Mouse (Mus musculus): ENCODE measurements around the gene Phc2. TPM values are rescaled to one million over a fixed set of nuclear protein-coding genes. Genes with fewer than 3 reads are reported as not detected.

Phc2 gene
- polyA plus RNA-seq, 1 experiment from 2014 or later: 55.1 TPM

GRCm38 (mm10) chr4:128637250-128637649 is 17.3 kb upstream of the Phc2 start:
- Histone ChIP-seq H3K4me3 (ENCODE audit: low read depth, low read length) (no peak overlapping the region), H3K36me3 (ENCODE audit: control insufficient read depth, insufficient read depth, low read length) (no peaks in the 10 kb centered on the region), H3K27ac (replicated peaks; ENCODE audit: low read depth, low read length) (no peak overlapping the region; the same call in 1 of the 2 replicates), H3K9ac (ENCODE audit: low read depth, low read length) (no peak overlapping the region), H3K4me1 (ENCODE audit: control insufficient read depth, insufficient read depth, low read length) (peaks cover 21% of the 10 kb centered on the region), H3K9me3 (ENCODE audit: control insufficient read depth, low read length) (no peaks in the 10 kb centered on the region), H3K4me2 (ENCODE audit: low read depth, low read length) (no peak overlapping the region), H3K27me3 (replicated peaks; ENCODE audit: control insufficient read depth, insufficient read depth, low read length) (no peaks in the 10 kb centered on the region)
- WGBS: 37% methylated on average over 11 of the region's 11 CpGs
- DNase-seq (ENCODE audit: low spot score): peak; percentile 68
- ATAC-seq (ENCODE audit: low read depth): peak; percentile 59; the same call in 1 of the 2 replicates

- no peaks in the 10 kb centered on the region for H3K36me3 ChIP-seq (ENCODE audit: control insufficient read depth, insufficient read depth, low read length)
- no peaks in the 10 kb centered on the region for H3K9me3 ChIP-seq (ENCODE audit: control insufficient read depth, low read length)
- H3K27ac ChIP-seq (replicated peaks; ENCODE audit: low read depth, low read length): no peak overlapping the region
- no peak for ATAC-seq (ENCODE audit: low read depth)
- H3K27me3 ChIP-seq (replicated peaks; ENCODE audit: control insufficient read depth, insufficient read depth, low read length): no peaks in the 10 kb centered on the region
- peaks cover 21% of the 10 kb centered on the region for H3K4me1 ChIP-seq (ENCODE audit: control insufficient read depth, insufficient read depth, low read length)
- H3K4me2 ChIP-seq (ENCODE audit: low read depth, low read length): no peak overlapping the region
- no peak overlapping the region for H3K9ac ChIP-seq (ENCODE audit: low read depth, low read length)
- no peak overlapping the region for H3K4me3 ChIP-seq (ENCODE audit: low read depth, low read length)
- 82% methylated on average over 18 of the region's 18 CpGs for WGBS
- no peak for DNase-seq (ENCODE audit: low spot score)
These were observed 16.1 kb upstream of the Phc2 start for GRCm38 (mm10) chr4:128638265-128638923.

DNA sequence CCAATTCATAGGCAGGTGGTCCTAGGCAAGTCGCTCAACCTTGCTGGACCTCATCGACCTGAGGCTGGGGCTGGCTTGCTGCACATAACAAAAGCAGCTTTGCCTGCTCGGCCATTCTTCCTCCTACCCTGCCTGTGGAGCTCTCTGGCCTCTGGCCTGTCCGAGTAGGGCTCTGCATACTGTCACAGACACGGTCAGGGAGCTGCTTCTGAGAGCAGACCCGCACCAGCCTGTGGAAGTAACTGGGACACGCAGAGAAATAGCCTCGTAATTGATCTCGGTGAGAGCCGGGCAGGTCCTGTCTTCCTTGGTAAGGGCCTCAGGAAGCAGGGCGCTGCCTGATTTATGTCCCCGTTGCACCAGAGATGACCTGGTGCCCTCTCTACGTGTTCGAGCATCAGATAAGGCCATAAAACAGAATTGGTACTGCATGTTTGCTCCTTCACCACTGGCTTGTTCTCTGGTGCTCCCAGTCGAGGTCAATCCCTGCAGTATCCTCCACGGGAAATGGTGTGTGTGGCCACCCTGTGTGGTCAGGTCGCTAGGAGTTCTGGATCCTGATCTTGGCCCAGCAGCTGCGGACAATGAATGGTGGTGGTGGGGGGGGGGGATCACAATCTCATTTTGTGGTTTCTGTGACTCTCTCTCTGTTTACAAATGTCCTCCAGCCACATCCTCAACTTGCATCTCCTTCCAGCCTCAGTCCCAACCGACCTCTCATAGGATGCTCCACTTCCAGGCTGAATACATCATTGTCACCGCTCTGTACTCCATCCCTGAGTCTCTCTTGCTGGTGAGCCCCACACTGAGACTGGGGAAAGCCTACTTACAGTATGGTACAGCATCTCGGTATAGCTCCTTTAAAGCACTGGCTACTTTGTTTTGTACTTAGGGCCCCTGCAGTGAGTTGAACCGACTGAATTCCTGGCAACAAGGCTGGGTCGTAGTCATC is 12.5 kb upstream of the Phc2 start:
- H3K4me1 ChIP-seq (ENCODE audit: control insufficient read depth, insufficient read depth, low read length): peaks cover 17% of the 10 kb centered on the region
- H3K9me3 ChIP-seq (ENCODE audit: control insufficient read depth, low read length): no peaks in the 10 kb centered on the region
- no peak for DNase-seq (ENCODE audit: low spot score)
- no peak overlapping the region for H3K27ac ChIP-seq (replicated peaks; ENCODE audit: low read depth, low read length)
- H3K27me3 ChIP-seq (replicated peaks; ENCODE audit: control insufficient read depth, insufficient read depth, low read length): no peaks in the 10 kb centered on the region
- 51% methylated on average over 23 of the region's 23 CpGs for WGBS
- no peaks in the 10 kb centered on the region for H3K36me3 ChIP-seq (ENCODE audit: control insufficient read depth, insufficient read depth, low read length)
- ATAC-seq (ENCODE audit: low read depth): no peak
- no peak overlapping the region for H3K9ac ChIP-seq (ENCODE audit: low read depth, low read length)
- no peak overlapping the region for H3K4me2 ChIP-seq (ENCODE audit: low read depth, low read length)
- no peak overlapping the region for H3K4me3 ChIP-seq (ENCODE audit: low read depth, low read length)

DNA sequence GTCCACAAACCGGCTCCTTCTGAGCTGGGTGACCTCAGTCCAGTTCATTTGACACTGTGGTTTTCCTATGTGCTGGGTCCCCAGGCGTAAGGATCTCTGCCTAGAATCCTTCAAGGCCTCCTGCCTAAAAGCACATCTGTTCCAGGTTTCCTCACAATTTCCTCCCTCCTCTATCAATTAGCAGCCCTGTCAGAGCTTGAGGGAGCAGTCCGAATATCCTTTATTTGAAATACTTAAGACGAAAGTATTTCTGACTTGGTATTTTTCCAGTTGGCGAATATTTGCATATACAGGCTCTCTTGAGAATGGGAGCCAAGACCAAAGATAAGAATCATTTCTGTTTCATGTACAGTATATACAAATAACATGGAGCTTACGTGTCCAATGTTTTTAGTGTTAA is 8.6 kb upstream of the Phc2 start:
- Histone ChIP-seq H3K9me3 (ENCODE audit: control insufficient read depth, low read length) (no peaks in the 10 kb centered on the region), H3K27ac (replicated peaks; ENCODE audit: low read depth, low read length) (no peak overlapping the region), H3K9ac (ENCODE audit: low read depth, low read length) (no peak overlapping the region), H3K27me3 (replicated peaks; ENCODE audit: control insufficient read depth, insufficient read depth, low read length) (no peaks in the 10 kb centered on the region), H3K4me3 (ENCODE audit: low read depth, low read length) (no peak overlapping the region), H3K4me2 (ENCODE audit: low read depth, low read length) (no peak overlapping the region), H3K4me1 (ENCODE audit: control insufficient read depth, insufficient read depth, low read length) (peaks cover 15% of the 10 kb centered on the region), H3K36me3 (ENCODE audit: control insufficient read depth, insufficient read depth, low read length) (no peaks in the 10 kb centered on the region)
- ATAC-seq (ENCODE audit: low read depth): no peak
- 31% methylated on average over 6 of the region's 6 CpGs for WGBS
- peak; percentile 73 for DNase-seq (ENCODE audit: low spot score)

DNA sequence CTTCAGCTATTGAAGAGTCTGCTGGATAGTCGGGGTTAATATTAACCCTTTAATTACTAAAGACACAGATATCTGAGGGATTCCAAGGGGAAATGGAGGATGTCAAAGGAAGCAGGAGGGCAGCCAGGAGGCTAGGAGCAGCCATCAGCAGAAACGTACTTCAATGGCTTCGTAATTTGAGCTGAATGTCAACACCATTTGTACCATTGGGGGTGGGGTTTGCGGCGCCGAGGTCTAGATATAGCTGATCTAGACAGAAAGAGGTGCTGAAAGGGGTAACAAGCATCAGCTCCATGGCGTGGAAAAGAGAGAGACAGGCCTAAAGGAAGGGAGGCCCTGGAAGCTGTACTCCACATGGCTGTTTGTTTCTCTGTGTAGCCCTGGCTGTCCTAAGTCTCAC is 7.7 kb upstream of the Phc2 start:
- no peak overlapping the region for H3K9ac ChIP-seq (ENCODE audit: low read depth, low read length)
- H3K27ac ChIP-seq (replicated peaks; ENCODE audit: low read depth, low read length): no peak overlapping the region
- H3K9me3 ChIP-seq (ENCODE audit: control insufficient read depth, low read length): no peaks in the 10 kb centered on the region
- H3K4me2 ChIP-seq (ENCODE audit: low read depth, low read length): no peak overlapping the region
- no peak overlapping the region for H3K4me3 ChIP-seq (ENCODE audit: low read depth, low read length)
- WGBS: 22% methylated on average over 7 of the region's 7 CpGs
- DNase-seq (ENCODE audit: low spot score) (no peak), ATAC-seq (ENCODE audit: low read depth) (no peak)
- peaks cover 19% of the 10 kb centered on the region for H3K4me1 ChIP-seq (ENCODE audit: control insufficient read depth, insufficient read depth, low read length)
- H3K36me3 ChIP-seq (ENCODE audit: control insufficient read depth, insufficient read depth, low read length): no peaks in the 10 kb centered on the region
- H3K27me3 ChIP-seq (replicated peaks; ENCODE audit: control insufficient read depth, insufficient read depth, low read length): no peaks in the 10 kb centered on the region

DNA sequence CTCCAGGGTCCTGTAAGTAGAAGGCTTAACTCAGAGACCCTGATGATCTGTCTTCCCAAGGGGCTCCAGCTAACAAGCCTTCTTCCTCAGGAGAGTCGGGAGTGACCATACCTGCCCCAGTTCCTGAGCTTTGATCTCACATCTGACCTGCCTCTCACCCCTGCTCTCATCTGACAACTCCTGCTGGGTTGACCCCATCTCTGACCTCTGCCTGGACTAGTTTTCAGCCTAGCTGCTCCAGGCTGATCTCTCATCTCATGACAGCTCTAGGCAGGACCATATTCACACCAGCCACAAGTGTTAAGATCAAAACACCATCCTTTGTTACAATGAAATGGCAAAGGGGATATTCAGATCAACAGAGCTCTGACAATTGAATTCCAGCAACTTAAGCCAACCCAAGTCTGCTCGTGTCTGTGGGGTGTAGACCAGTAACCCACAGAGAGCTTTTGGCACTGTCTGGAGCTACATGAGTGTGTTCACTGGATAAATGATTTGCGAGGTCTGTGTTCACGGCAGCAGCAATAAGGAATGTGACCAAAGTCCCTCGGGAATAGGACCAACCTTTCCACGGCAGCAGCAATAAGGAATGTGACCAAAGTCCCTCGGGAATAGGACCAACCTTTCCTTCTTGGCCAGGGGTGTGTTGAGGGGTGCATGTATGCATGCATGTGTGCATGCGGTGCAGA is 5.8 kb upstream of the Phc2 start:
- H3K4me3 ChIP-seq (ENCODE audit: low read depth, low read length): no peak overlapping the region
- no peak overlapping the region for H3K9ac ChIP-seq (ENCODE audit: low read depth, low read length)
- no peak overlapping the region for H3K27ac ChIP-seq (replicated peaks; ENCODE audit: low read depth, low read length)
- no peaks in the 10 kb centered on the region for H3K27me3 ChIP-seq (replicated peaks; ENCODE audit: control insufficient read depth, insufficient read depth, low read length)
- no peaks in the 10 kb centered on the region for H3K9me3 ChIP-seq (ENCODE audit: control insufficient read depth, low read length)
- no peak for ATAC-seq (ENCODE audit: low read depth)
- H3K36me3 ChIP-seq (ENCODE audit: control insufficient read depth, insufficient read depth, low read length): no peaks in the 10 kb centered on the region
- H3K4me2 ChIP-seq (ENCODE audit: low read depth, low read length): no peak overlapping the region
- 50% methylated on average over 8 of the region's 8 CpGs for WGBS
- no peak for DNase-seq (ENCODE audit: low spot score)
- peaks cover 19% of the 10 kb centered on the region for H3K4me1 ChIP-seq (ENCODE audit: control insufficient read depth, insufficient read depth, low read length)

DNA sequence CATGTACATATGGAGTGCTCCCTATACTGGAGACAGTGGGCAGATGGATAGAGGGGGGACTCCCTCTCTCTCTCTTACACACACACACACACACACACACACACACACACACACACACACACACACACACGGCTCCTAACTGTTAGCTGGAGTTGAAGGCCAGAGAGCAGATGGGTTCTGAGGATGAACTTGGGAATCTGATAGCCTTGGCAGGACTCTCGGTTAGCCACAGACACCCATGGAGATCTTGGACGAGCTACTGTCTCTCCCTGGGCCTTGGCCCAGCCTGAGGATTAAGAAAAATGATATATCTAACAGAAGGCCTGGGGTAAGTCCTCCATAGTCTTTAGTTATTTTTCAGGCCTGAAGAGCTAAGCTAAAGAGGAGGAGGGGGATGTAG is 3.0 kb upstream of the Phc2 start:
- WGBS: 39% methylated on average over 3 of the region's 3 CpGs
- Histone ChIP-seq H3K27me3 (replicated peaks; ENCODE audit: control insufficient read depth, insufficient read depth, low read length) (no peaks in the 10 kb centered on the region), H3K4me3 (ENCODE audit: low read depth, low read length) (no peak overlapping the region), H3K27ac (replicated peaks; ENCODE audit: low read depth, low read length) (no peak overlapping the region), H3K9ac (ENCODE audit: low read depth, low read length) (no peak overlapping the region), H3K36me3 (ENCODE audit: control insufficient read depth, insufficient read depth, low read length) (no peaks in the 10 kb centered on the region), H3K4me1 (ENCODE audit: control insufficient read depth, insufficient read depth, low read length) (peaks cover 12% of the 10 kb centered on the region; the same call in 1 of the 2 replicates), H3K9me3 (ENCODE audit: control insufficient read depth, low read length) (no peaks in the 10 kb centered on the region), H3K4me2 (ENCODE audit: low read depth, low read length) (no peak overlapping the region)
- DNase-seq (ENCODE audit: low spot score): peak; percentile 45
- ATAC-seq (ENCODE audit: low read depth): no peak

- no peak overlapping the region for H3K9ac ChIP-seq (ENCODE audit: low read depth, low read length)
- no peak for ATAC-seq (ENCODE audit: low read depth)
- H3K36me3 ChIP-seq (ENCODE audit: control insufficient read depth, insufficient read depth, low read length): no peaks in the 10 kb centered on the region
- WGBS: 41% methylated on average over 5 of the region's 5 CpGs
- no peak overlapping the region for H3K4me3 ChIP-seq (ENCODE audit: low read depth, low read length)
- no peak overlapping the region for H3K4me2 ChIP-seq (ENCODE audit: low read depth, low read length)
- DNase-seq (ENCODE audit: low spot score): no peak
- H3K9me3 ChIP-seq (ENCODE audit: control insufficient read depth, low read length): no peaks in the 10 kb centered on the region
- 0 out of 2 replicates have a peak, but pooled peaks cover 3% of the 10 kb centered on the region for H3K27me3 ChIP-seq (replicated peaks; ENCODE audit: control insufficient read depth, insufficient read depth, low read length)
- H3K4me1 ChIP-seq (ENCODE audit: control insufficient read depth, insufficient read depth, low read length): 0 out of 2 replicates have a peak, but pooled peaks cover 8% of the 10 kb centered on the region
- no peak overlapping the region for H3K27ac ChIP-seq (replicated peaks; ENCODE audit: low read depth, low read length)
These were observed 1.8 kb upstream of the Phc2 start for GRCm38 (mm10) chr4:128652584-128653298.
